Mouse (Mus musculus): Measurements from ENCODE around the gene Frrs1. TPM values are rescaled to one million over a fixed set of nuclear protein-coding genes. Genes with fewer than 3 reads are reported as not detected.

The Frrs1 gene
- polyA plus RNA-seq, 1 experiment from 2014 or later, result 32.7 TPM

Other genes with a start within 250 kb of the Frrs1 start
- gene Trmt13, start 244.9 kb upstream of the Frrs1 start, polyA plus RNA-seq (2016; fragmentation: Nextera tagmentation; extraction: Ambion mirVana), result 18.6 and 24.8 TPM in 2 replicates
- 72.3 and 73.9 TPM in 2 replicates for gene Mfsd14a, start 196.8 kb upstream of the Frrs1 start, polyA plus RNA-seq (2016; fragmentation: Nextera tagmentation; extraction: Ambion mirVana)
- 0.59 TPM in 1 of 2 replicates, not detected in the other for gene Gm43191, start 178.2 kb upstream of the Frrs1 start, polyA plus RNA-seq (2016; fragmentation: Nextera tagmentation; extraction: Ambion mirVana)
- gene Slc35a3, start 146.6 kb upstream of the Frrs1 start, polyA plus RNA-seq (2016; fragmentation: Nextera tagmentation; extraction: Ambion mirVana), result 12.0 and 14.2 TPM in 2 replicates
- gene Agl, start 51.3 kb upstream of the Frrs1 start, polyA plus RNA-seq (2016; fragmentation: Nextera tagmentation; extraction: Ambion mirVana), result 30.7 and 47.2 TPM in 2 replicates
- gene 4930455H04Rik, start 108.8 kb downstream of the Frrs1 start, polyA plus RNA-seq (2016; fragmentation: Nextera tagmentation; extraction: Ambion mirVana), result not detected in 2 replicates
- 3.9 and 6.6 TPM in 2 replicates for gene Palmd, start 109.5 kb downstream of the Frrs1 start, polyA plus RNA-seq (2016; fragmentation: Nextera tagmentation; extraction: Ambion mirVana)

All from heart, embryonic 10.5 days (tissue).